Mouse (Mus musculus): ENCODE data around the gene Foxs1.

GRCm38 (mm10) chr2:152884101-152884645, 48.8 kb downstream of the Foxs1 start:
- TF ChIP-seq POLR2A (IDR thresholded peaks at IDR 0.05; ENCODE audit: extremely low read depth, insufficient read depth, low read length): no peak
- no peak for TF ChIP-seq CTCF (IDR thresholded peaks at IDR 0.05; ENCODE audit: low read depth, low read length)

Measured in liver, adult 2 months (tissue).